Comparison of ENCODE assay signal across 13 mouse cellular contexts in genomic region chr16:63104938-63105714, GRCm38 (mm10).
DNase-seq lines count a peak whose midpoint lies in the region; ATAC-seq and TF ChIP-seq lines count a peak whose summit lies in the region.
"Had no signal": no experiment of that assay in that cellular context is flagged by ENCODE, and none has a peak within 500 bp of the region (broad histone marks: within the 10 kb centered on the region; RNA-seq: fewer than 3 reads in every experiment).

No protein-coding gene starts in this region.

- H3K9ac ChIP-seq in heart, adult 2 months (ENCODE audit: low read depth, low read length): no peak overlapping the region
- H3K9ac ChIP-seq in heart, embryonic 11.5 days (ENCODE audit: low read depth, low read length): no peak overlapping the region
- H3K9ac ChIP-seq in embryonic facial prominence, embryonic 14.5 days (ENCODE audit: low read depth, low read length): no peak overlapping the region
- H3K9ac ChIP-seq in heart, embryonic 15.5 days: no peak overlapping the region
- no peak overlapping the region for H3K9ac ChIP-seq in lung, postnatal 0 days (replicated peaks; ENCODE audit: low read depth)
- no peak overlapping the region for H3K9ac ChIP-seq in hindbrain, embryonic 13.5 days
- H3K9ac ChIP-seq in hindbrain, embryonic 12.5 days: no peak overlapping the region
- H3K9ac ChIP-seq in hindbrain, postnatal 0 days (replicated peaks; ENCODE audit: low read length): no peak overlapping the region
- H3K9ac ChIP-seq: embryonic facial prominence, embryonic 12.5 days; liver, embryonic 15.5 days had no signal

- peak overlapping the region; percentile 45 for H3K27ac ChIP-seq in heart, adult 2 months
- no peak overlapping the region for H3K27ac ChIP-seq in heart, embryonic 11.5 days (ENCODE audit: low read depth, low read length)
- peak overlapping the region; percentile 68 for H3K27ac ChIP-seq in embryonic facial prominence, embryonic 14.5 days (replicated peaks; ENCODE audit: low read depth, low read length)
- peak overlapping the region; percentile 70 for H3K27ac ChIP-seq in heart, embryonic 15.5 days
- peak overlapping the region; percentile 70 for H3K27ac ChIP-seq in lung, postnatal 0 days (ENCODE audit: low read length)
- H3K27ac ChIP-seq in hindbrain, embryonic 13.5 days: no peak overlapping the region
- H3K27ac ChIP-seq in hindbrain, embryonic 12.5 days: no peak overlapping the region
- H3K27ac ChIP-seq in hindbrain, postnatal 0 days: no peak overlapping the region
- H3K27ac ChIP-seq: embryonic facial prominence, embryonic 12.5 days; liver, embryonic 15.5 days had no signal

- H3K4me2 ChIP-seq in heart, embryonic 11.5 days: no peak overlapping the region
- H3K4me2 ChIP-seq in embryonic facial prominence, embryonic 14.5 days (ENCODE audit: low read depth, low read length): 0 out of 2 replicates have a peak overlapping the region, but pooled peaks have one; percentile 20
- 0 out of 2 replicates have a peak overlapping the region, but pooled peaks have one; percentile 8 for H3K4me2 ChIP-seq in heart, embryonic 15.5 days
- 0 out of 2 replicates have a peak overlapping the region, but pooled peaks have one; percentile 15 for H3K4me2 ChIP-seq in lung, postnatal 0 days (replicated peaks; ENCODE audit: low read depth, low read length)
- H3K4me2 ChIP-seq in hindbrain, embryonic 13.5 days: no peak overlapping the region
- H3K4me2 ChIP-seq in hindbrain, embryonic 12.5 days (replicated peaks): no peak overlapping the region
- H3K4me2 ChIP-seq in hindbrain, postnatal 0 days (ENCODE audit: low read depth, low read length): no peak overlapping the region
- H3K4me2 ChIP-seq: embryonic facial prominence, embryonic 12.5 days; liver, embryonic 15.5 days had no signal

- H3K27me3 ChIP-seq in heart, adult 2 months (ENCODE audit: control insufficient read depth, insufficient read depth, low read length): no peaks in the 10 kb centered on the region
- no peaks in the 10 kb centered on the region for H3K27me3 ChIP-seq in heart, embryonic 11.5 days (ENCODE audit: control insufficient read depth, insufficient read depth, low read length)
- H3K27me3 ChIP-seq in embryonic facial prominence, embryonic 14.5 days (replicated peaks; ENCODE audit: control insufficient read depth, insufficient read depth, low read length): no peaks in the 10 kb centered on the region
- no peaks in the 10 kb centered on the region for H3K27me3 ChIP-seq in heart, embryonic 15.5 days
- H3K27me3 ChIP-seq in lung, postnatal 0 days (replicated peaks; ENCODE audit: insufficient read depth, low read length): no peaks in the 10 kb centered on the region
- H3K27me3 ChIP-seq in hindbrain, embryonic 13.5 days: no peaks in the 10 kb centered on the region
- H3K27me3 ChIP-seq in hindbrain, embryonic 12.5 days: no peaks in the 10 kb centered on the region
- H3K27me3 ChIP-seq in hindbrain, postnatal 0 days (ENCODE audit: insufficient read depth, low read length): no peaks in the 10 kb centered on the region
- H3K27me3 ChIP-seq: embryonic facial prominence, embryonic 12.5 days; liver, embryonic 15.5 days; Patski had no signal

- no peaks in the 10 kb centered on the region; the same call in 1 of the 2 replicates for H3K4me1 ChIP-seq in heart, adult 2 months (ENCODE audit: control insufficient read depth, insufficient read depth, low read length)
- H3K4me1 ChIP-seq in heart, embryonic 11.5 days (ENCODE audit: control insufficient read depth, insufficient read depth, low read length): no peaks in the 10 kb centered on the region; the same call in 1 of the 2 replicates
- peaks cover 22% of the 10 kb centered on the region for H3K4me1 ChIP-seq in embryonic facial prominence, embryonic 14.5 days (ENCODE audit: control insufficient read depth, insufficient read depth, low read length)
- peaks cover 12% of the 10 kb centered on the region for H3K4me1 ChIP-seq in heart, embryonic 15.5 days (replicated peaks)
- H3K4me1 ChIP-seq in lung, postnatal 0 days (ENCODE audit: insufficient read depth, low read depth, low read length): peaks cover 4% of the 10 kb centered on the region; the same call in 1 of the 2 replicates
- no peaks in the 10 kb centered on the region for H3K4me1 ChIP-seq in hindbrain, embryonic 13.5 days (replicated peaks)
- H3K4me1 ChIP-seq in hindbrain, embryonic 12.5 days: no peaks in the 10 kb centered on the region
- H3K4me1 ChIP-seq in hindbrain, postnatal 0 days (ENCODE audit: insufficient read depth, low read length): no peaks in the 10 kb centered on the region
- H3K4me1 ChIP-seq: embryonic facial prominence, embryonic 12.5 days; liver, embryonic 15.5 days had no signal

- intact Hi-C loops in heart, adult 2 months (cut with DNase I): no loop called here

- TF ChIP-seq POLR2A in heart, adult 2 months (IDR thresholded peaks at IDR 0.05; ENCODE audit: insufficient read depth, low read depth, low read length): no peak

- no peak for ATAC-seq in heart, embryonic 11.5 days (replicated peaks; ENCODE audit: insufficient number of reproducible peaks, low FRiP score, low TSS enrichment)
- ATAC-seq in embryonic facial prominence, embryonic 14.5 days (ENCODE audit: low read depth): peak; percentile 81
- no peak; the same call in 1 of the 2 replicates for ATAC-seq in heart, embryonic 15.5 days (replicated peaks; ENCODE audit: insufficient number of reproducible peaks, insufficient read depth, low FRiP score, low read depth)
- peak; percentile 80 for ATAC-seq in lung, postnatal 0 days
- no peak for ATAC-seq in hindbrain, embryonic 13.5 days (ENCODE audit: low FRiP score)
- ATAC-seq in hindbrain, embryonic 12.5 days (ENCODE audit: low FRiP score): no peak
- no peak for ATAC-seq in hindbrain, postnatal 0 days
- ATAC-seq: Patski had no signal

- H3K36me3 ChIP-seq in heart, adult 2 months (ENCODE audit: control insufficient read depth, insufficient read depth, low read length): no peaks in the 10 kb centered on the region
- H3K36me3 ChIP-seq in heart, embryonic 11.5 days (ENCODE audit: control insufficient read depth, insufficient read depth, low read length): no peaks in the 10 kb centered on the region
- no peaks in the 10 kb centered on the region for H3K36me3 ChIP-seq in embryonic facial prominence, embryonic 14.5 days (ENCODE audit: control insufficient read depth, insufficient read depth, low read length)
- H3K36me3 ChIP-seq in heart, embryonic 15.5 days: no peaks in the 10 kb centered on the region
- H3K36me3 ChIP-seq in lung, postnatal 0 days (ENCODE audit: insufficient read depth, low read length): no peaks in the 10 kb centered on the region
- H3K36me3 ChIP-seq in hindbrain, embryonic 13.5 days: no peaks in the 10 kb centered on the region
- no peaks in the 10 kb centered on the region for H3K36me3 ChIP-seq in hindbrain, embryonic 12.5 days
- H3K36me3 ChIP-seq in hindbrain, postnatal 0 days (ENCODE audit: insufficient read depth, low read length): no peaks in the 10 kb centered on the region
- H3K36me3 ChIP-seq: embryonic facial prominence, embryonic 12.5 days; liver, embryonic 15.5 days had no signal

- H3K9me3 ChIP-seq in heart, embryonic 11.5 days (replicated peaks; ENCODE audit: control insufficient read depth, low read length): no peaks in the 10 kb centered on the region
- no peaks in the 10 kb centered on the region for H3K9me3 ChIP-seq in embryonic facial prominence, embryonic 14.5 days (ENCODE audit: control insufficient read depth, low read length)
- H3K9me3 ChIP-seq in heart, embryonic 15.5 days (replicated peaks): no peaks in the 10 kb centered on the region
- H3K9me3 ChIP-seq in lung, postnatal 0 days (ENCODE audit: low read length): no peaks in the 10 kb centered on the region
- H3K9me3 ChIP-seq in hindbrain, embryonic 13.5 days: no peaks in the 10 kb centered on the region
- no peaks in the 10 kb centered on the region for H3K9me3 ChIP-seq in hindbrain, embryonic 12.5 days (replicated peaks)
- H3K9me3 ChIP-seq in hindbrain, postnatal 0 days (ENCODE audit: low read length): no peaks in the 10 kb centered on the region
- H3K9me3 ChIP-seq: embryonic facial prominence, embryonic 12.5 days; liver, embryonic 15.5 days had no signal

- no peak for TF ChIP-seq CTCF in heart, adult 2 months (IDR thresholded peaks at IDR 0.05)
- TF ChIP-seq CTCF in lung, postnatal 0 days (IDR thresholded peaks at IDR 0.05): no peak
- no peak for TF ChIP-seq CTCF in hindbrain, postnatal 0 days (IDR thresholded peaks at IDR 0.05; ENCODE audit: low read depth)

- DNase-seq in heart, adult 2 months: peak; percentile 24 to 37
- DNase-seq in embryonic facial prominence, embryonic 14.5 days (ENCODE audit: low spot score): peak; percentile 85
- DNase-seq in lung, postnatal 0 days (ENCODE audit: low spot score): peak; percentile 82
- DNase-seq in hindbrain, postnatal 0 days (ENCODE audit: low spot score): no peak
- DNase-seq: adrenal gland, postnatal 10 days; cerebellum, adult 11-12 months had no signal

- WGBS in heart, adult 2 months: 31% methylated on average over 11 of the region's 11 CpGs
- 57% methylated on average over 11 of the region's 11 CpGs for WGBS in heart, embryonic 11.5 days (ENCODE audit: insufficient replicate concordance)
- WGBS in embryonic facial prominence, embryonic 14.5 days: 46% methylated on average over 11 of the region's 11 CpGs
- WGBS in heart, embryonic 15.5 days: 42% methylated on average over 11 of the region's 11 CpGs
- WGBS in lung, postnatal 0 days: 32% methylated on average over 11 of the region's 11 CpGs
- WGBS in hindbrain, embryonic 13.5 days: 84% methylated on average over 11 of the region's 11 CpGs
- WGBS in hindbrain, embryonic 12.5 days: 80% methylated on average over 11 of the region's 11 CpGs
- 77% methylated on average over 11 of the region's 11 CpGs for WGBS in hindbrain, postnatal 0 days

- no peak for TF ChIP-seq EP300 in heart, adult 2 months (IDR thresholded peaks at IDR 0.05; ENCODE audit: insufficient read depth, low read depth, low read length)
- no peak for TF ChIP-seq EP300 in lung, postnatal 0 days (IDR thresholded peaks at IDR 0.05)

- no peaks in the 10 kb centered on the region for H3K79me2 ChIP-seq in heart, adult 2 months (replicated peaks; ENCODE audit: control insufficient read depth, insufficient read depth, low read length)

- no peak overlapping the region for H3K4me3 ChIP-seq in heart, adult 2 months
- H3K4me3 ChIP-seq in heart, embryonic 11.5 days (ENCODE audit: low read depth, low read length): no peak overlapping the region
- no peak overlapping the region for H3K4me3 ChIP-seq in embryonic facial prominence, embryonic 14.5 days (ENCODE audit: low read depth, low read length)
- no peak overlapping the region for H3K4me3 ChIP-seq in heart, embryonic 15.5 days
- no peak overlapping the region for H3K4me3 ChIP-seq in lung, postnatal 0 days (ENCODE audit: low read depth, low read length)
- no peak overlapping the region for H3K4me3 ChIP-seq in hindbrain, embryonic 13.5 days
- no peak overlapping the region for H3K4me3 ChIP-seq in hindbrain, embryonic 12.5 days
- H3K4me3 ChIP-seq in hindbrain, postnatal 0 days (ENCODE audit: low read length): no peak overlapping the region
- H3K4me3 ChIP-seq: embryonic facial prominence, embryonic 12.5 days; liver, embryonic 15.5 days had no signal

Comparison
In these comparisons a context has a peak if more than half of its experiments do, and no peak if none do; other contexts are left out.
1. H3K27ac ChIP-seq: peak in heart, adult 2 months (single experiment), embryonic facial prominence, embryonic 14.5 days (single experiment), heart, embryonic 15.5 days (single experiment) and lung, postnatal 0 days (single experiment); none in heart, embryonic 11.5 days (single experiment), hindbrain, embryonic 13.5 days (single experiment), hindbrain, embryonic 12.5 days (single experiment) and hindbrain, postnatal 0 days (single experiment).
2. H3K4me2 ChIP-seq: peak in embryonic facial prominence, embryonic 14.5 days (single experiment), heart, embryonic 15.5 days (single experiment) and lung, postnatal 0 days (single experiment); none in heart, embryonic 11.5 days (single experiment), hindbrain, embryonic 13.5 days (single experiment), hindbrain, embryonic 12.5 days (single experiment) and hindbrain, postnatal 0 days (single experiment).
3. ATAC-seq: peak in embryonic facial prominence, embryonic 14.5 days (single experiment) and lung, postnatal 0 days (single experiment); none in heart, embryonic 11.5 days (single experiment), heart, embryonic 15.5 days (single experiment), hindbrain, embryonic 13.5 days (single experiment), hindbrain, embryonic 12.5 days (single experiment) and hindbrain, postnatal 0 days (single experiment).